Mouse (Mus musculus) hindbrain, embryonic 13.5 days (tissue): ENCODE results near the gene Gm20855. TPM values are rescaled to one million over a fixed set of nuclear protein-coding genes. Genes with fewer than 3 reads are reported as not detected.
"Not testable (repeated sequence)": the region's sequence is repeated elsewhere in the genome, so short reads cannot be mapped to it uniquely, and the experiment has no call there.

Source experiments
- ATAC-seq: fragments of 200-750 bp; cut with Nextera tagmentation; 2 replicates; pipeline ENCODE4 v1.8.0; 2017; ENCODE audit warnings: moderate TSS enrichment; ENCODE audit not compliant: low FRiP score
- H3K27ac ChIP-seq: fragments of 300-500 bp; sonication (generic); 2 replicates; pipeline ENCODE4 v1.5.1; 2015; ENCODE audit warnings: inconsistent platforms, mild to moderate bottlenecking, moderate library complexity
- H3K27me3 ChIP-seq: fragments of 300-500 bp; sonication (generic); 2 replicates; pipeline ENCODE4 v1.6.1; 2015; ENCODE audit warnings: mild to moderate bottlenecking, inconsistent platforms
- H3K36me3 ChIP-seq: fragments of 300-500 bp; sonication (generic); 2 replicates; pipeline ENCODE4 v1.6.1; 2015; ENCODE audit warnings: mild to moderate bottlenecking, inconsistent platforms
- H3K4me1 ChIP-seq: fragments of 300-500 bp; sonication (generic); replicated peaks from 2 replicates; pipeline ENCODE4 v1.6.1; 2015; ENCODE audit warnings: inconsistent platforms
- H3K4me2 ChIP-seq: fragments of 300-500 bp; sonication (generic); 2 replicates; pipeline ENCODE4 v1.6.1; 2015; ENCODE audit warnings: inconsistent platforms, mild to moderate bottlenecking, moderate library complexity
- H3K4me3 ChIP-seq: fragments of 300-500 bp; sonication (generic); 2 replicates; pipeline ENCODE4 v1.5.1; 2015; ENCODE audit warnings: mild to moderate bottlenecking, inconsistent platforms
- H3K9ac ChIP-seq: fragments of 300-500 bp; sonication (generic); 2 replicates; pipeline ENCODE4 v1.6.1; 2015; ENCODE audit warnings: mild to moderate bottlenecking, inconsistent platforms
- H3K9me3 ChIP-seq: fragments of 300-500 bp; sonication (generic); 2 replicates; pipeline ENCODE4 v1.6.1; 2016; ENCODE audit warnings: inconsistent platforms
- WGBS: fragments of 180-500 bp; shearing (Covaris S2); methylation state at CpG from one replicate; pipeline ENCODE4 v1.1.7; 2015; 5-methylcytosine and 5-hydroxymethylcytosine counted together
- polyA plus RNA-seq: library from polyadenylated mRNA; unstranded; fragments of >200 nt; fragmentation: Nextera tagmentation; extraction: Ambion mirVana; gene quantifications from 2 replicates; pipeline ENCODE4 v1.2.1, GENCODE M21; 2015

Gm20855 gene
- not detected in 2 replicates for polyA plus RNA-seq

DNA sequence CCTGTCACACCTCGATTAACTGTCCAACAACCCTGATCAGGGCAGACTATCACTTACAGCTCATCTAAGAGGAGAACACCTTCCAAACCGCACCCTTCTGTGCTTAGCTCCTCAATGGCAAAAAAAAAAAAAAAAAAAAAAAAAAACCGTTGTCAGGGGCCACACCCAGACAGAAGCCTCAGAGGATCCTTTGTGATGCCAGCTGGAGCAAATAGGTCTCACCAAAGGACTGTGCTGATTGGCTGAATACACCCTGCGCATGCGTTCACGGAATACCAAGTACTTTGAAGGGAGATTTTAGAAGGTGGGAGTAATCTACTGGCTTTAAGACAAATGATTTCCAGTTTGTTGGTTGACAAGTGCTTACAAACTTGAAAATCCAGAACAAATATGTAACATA, at the start of gene Gm20855:
Gm20855 (minus strand) TSS at position 101 of the 400 bp plus-strand sequence.
- H3K27me3 ChIP-seq, H3K9ac ChIP-seq, H3K36me3 ChIP-seq, H3K4me1 ChIP-seq, ATAC-seq, H3K27ac ChIP-seq, H3K9me3 ChIP-seq, H3K4me2 ChIP-seq, H3K4me3 ChIP-seq: not testable (repeated sequence)
- no CpG with 5 or more reads among the region's 6 CpGs for WGBS
